Mouse (Mus musculus) cortical plate, adult 2 months (tissue): ENCODE measurements at regions not wholly inside any gene's neighbourhood (a gene's known extent, or its start where the extent isn't known, plus 50 kb on each side); places are given as distances from the start of the nearest gene placed in this dataset.

Experiments used
- CTCF ChIP-seq: fragments of 200-500 bp; IDR thresholded peaks from 2 replicates; pipeline ENCODE4 v1.5.1; 2011; ENCODE audit warnings: mild to moderate bottlenecking, control low read depth, low read length; ENCODE audit not compliant: insufficient read depth; ENCODE audit errors: extremely low read depth
- POLR2A ChIP-seq: fragments of 200-500 bp; IDR thresholded peaks from 2 replicates; pipeline ENCODE4 v1.6.1; 2011; ENCODE audit warnings: mild to moderate bottlenecking, low read length, control low read depth; ENCODE audit not compliant: insufficient read depth; ENCODE audit errors: extremely low read depth

DNA sequence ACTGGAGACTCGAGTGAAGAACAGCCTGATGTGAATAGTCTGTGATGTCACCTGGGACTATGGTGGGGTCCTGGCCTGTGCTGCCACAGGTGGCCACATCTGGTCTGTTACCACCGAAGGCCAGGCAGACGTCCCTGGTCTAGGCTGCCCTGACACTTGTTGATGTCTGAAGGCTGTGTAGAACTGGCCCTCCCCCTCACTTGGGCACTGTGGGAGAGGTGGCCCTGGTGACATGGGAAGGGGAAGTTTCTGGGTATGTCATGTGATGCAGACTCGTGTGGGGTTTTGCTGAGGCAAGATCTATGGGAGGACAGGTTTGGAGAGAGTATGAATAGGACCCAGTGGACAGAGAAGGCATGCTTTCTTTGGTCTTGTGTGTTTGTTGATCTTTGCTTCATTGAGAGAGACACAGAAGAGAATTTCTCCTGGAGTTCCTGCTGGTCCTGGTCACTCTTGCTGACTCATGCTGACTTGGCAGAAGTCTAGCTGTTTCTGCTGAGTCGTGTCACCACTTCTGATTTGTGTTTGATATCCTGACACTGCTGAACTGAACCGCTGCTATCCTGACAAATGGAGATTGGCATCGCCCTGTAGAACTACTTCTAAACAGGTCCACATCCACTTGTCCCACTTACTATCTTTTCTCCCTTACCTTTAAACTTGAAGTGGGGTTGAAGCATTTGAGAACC, 79.9 kb upstream of the A430005L14Rik start:
- TF ChIP-seq POLR2A (no peak), CTCF (no peak)
